Mouse (Mus musculus) E14TG2a.4 (cell line): ENCODE measurements around the gene Lsamp.

Source experiments
- CTCF ChIP-seq: conservative IDR thresholded peaks from 2 replicates; pipeline ENCODE4 v1.5.1; 2014; ENCODE audit warnings: low read length
- POU5F1 ChIP-seq: IDR thresholded peaks from 2 replicates; pipeline ENCODE4 v1.6.1; 2014; ENCODE audit warnings: low read length, borderline replicate concordance

DNA sequence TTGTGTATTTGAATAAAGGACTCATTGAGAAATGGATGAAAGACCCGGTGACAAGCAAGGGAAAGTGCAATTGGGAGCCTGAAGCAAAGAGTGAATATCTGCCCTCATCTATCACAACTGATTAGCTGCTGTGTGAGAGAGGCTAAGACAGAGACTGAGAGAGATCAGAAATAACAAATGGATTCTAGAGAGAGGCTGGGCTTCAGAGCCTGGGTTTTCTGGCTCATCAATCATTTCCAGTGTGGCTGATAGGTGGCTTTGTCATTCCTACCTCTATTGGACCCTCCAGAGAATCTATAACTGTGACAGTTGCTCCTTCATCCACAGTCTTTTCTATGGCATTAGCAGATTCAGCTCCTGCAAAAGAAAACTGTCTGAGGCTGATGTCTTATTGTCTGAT lies 198.8 kb downstream of the Lsamp start:
- no peak for TF ChIP-seq CTCF
- no peak for TF ChIP-seq POU5F1
